Mouse (Mus musculus) embryonic fibroblast, embryonic 13.5 days (primary cell): ENCODE measurements around the gene Gata2.

Experiments
- CTCF ChIP-seq: IDR thresholded peaks from 2 replicates; pipeline ENCODE4 v1.5.1; 2011; ENCODE audit warnings: mild to moderate bottlenecking, control low read depth, low read length, moderate library complexity, borderline replicate concordance; ENCODE audit not compliant: insufficient read depth
- POLR2A ChIP-seq: IDR thresholded peaks from 2 replicates; pipeline ENCODE4 v1.6.1; 2011; ENCODE audit warnings: low read depth, mild to moderate bottlenecking, control low read depth, low read length, moderate library complexity

GRCm38 (mm10) chr6:88192756-88193155 lies 935 bp upstream of the Gata2 start:
- TF ChIP-seq CTCF (no peak), POLR2A (no peak)
